Comparison of ENCODE assay signal across 12 mouse cellular contexts in the genomic region with DNA sequence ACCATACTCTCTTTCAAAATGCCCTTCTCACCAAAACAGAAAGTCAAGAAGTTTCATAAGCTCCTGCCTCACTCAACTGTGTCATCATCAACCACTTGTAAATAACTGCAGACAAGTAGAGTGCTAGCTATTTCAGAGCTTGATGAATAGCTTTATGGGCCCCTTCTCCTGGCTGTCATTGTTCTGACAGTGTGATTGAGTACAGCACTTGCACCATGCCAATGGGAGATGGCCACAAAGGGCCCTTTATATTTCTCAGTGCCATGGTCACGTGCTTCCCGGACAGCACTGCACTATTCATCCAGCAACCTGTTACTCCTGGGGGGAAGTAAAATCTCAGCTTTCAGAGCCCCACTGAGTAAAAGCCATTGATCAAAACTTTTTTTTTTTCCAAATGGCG.
DNase-seq lines count a peak whose midpoint lies in the region; ATAC-seq lines count a peak whose summit lies in the region.
"Had no signal": no experiment of that assay in that cellular context is flagged by ENCODE, and none has a peak within 500 bp of the region (broad histone marks: within the 10 kb centered on the region; RNA-seq: fewer than 3 reads in every experiment).

No protein-coding gene starts in this region.

- no peaks in the 10 kb centered on the region for H3K36me3 ChIP-seq in heart, embryonic 11.5 days (ENCODE audit: control insufficient read depth, insufficient read depth, low read length)
- no peaks in the 10 kb centered on the region for H3K36me3 ChIP-seq in forebrain, embryonic 14.5 days (ENCODE audit: control insufficient read depth, insufficient read depth, low read length)
- H3K36me3 ChIP-seq in hindbrain, embryonic 16.5 days (ENCODE audit: control insufficient read depth, insufficient read depth, low read length) = no peaks in the 10 kb centered on the region
- no peaks in the 10 kb centered on the region for H3K36me3 ChIP-seq in intestine, embryonic 15.5 days

- H3K27me3 ChIP-seq in heart, embryonic 11.5 days (ENCODE audit: control insufficient read depth, insufficient read depth, low read length) = no peaks in the 10 kb centered on the region
- no peaks in the 10 kb centered on the region for H3K27me3 ChIP-seq in forebrain, embryonic 14.5 days (replicated peaks; ENCODE audit: control insufficient read depth, insufficient read depth, low read length)
- H3K27me3 ChIP-seq in hindbrain, embryonic 16.5 days (replicated peaks; ENCODE audit: control insufficient read depth, insufficient read depth, low read length) = no peaks in the 10 kb centered on the region
- no peaks in the 10 kb centered on the region for H3K27me3 ChIP-seq in intestine, embryonic 15.5 days (replicated peaks)

- H3K9me3 ChIP-seq in heart, embryonic 11.5 days (replicated peaks; ENCODE audit: control insufficient read depth, low read length) = no peaks in the 10 kb centered on the region
- no peaks in the 10 kb centered on the region for H3K9me3 ChIP-seq in forebrain, embryonic 14.5 days (replicated peaks; ENCODE audit: control insufficient read depth, low read length)
- H3K9me3 ChIP-seq in hindbrain, embryonic 16.5 days (ENCODE audit: control insufficient read depth, low read length) = no peaks in the 10 kb centered on the region
- no peaks in the 10 kb centered on the region for H3K9me3 ChIP-seq in intestine, embryonic 15.5 days

- H3K4me1 ChIP-seq in heart, embryonic 11.5 days (ENCODE audit: control insufficient read depth, insufficient read depth, low read length) = no peaks in the 10 kb centered on the region
- H3K4me1 ChIP-seq in forebrain, embryonic 14.5 days (ENCODE audit: control insufficient read depth, insufficient read depth, low read length) = peaks cover 6% of the 10 kb centered on the region; the same call in 1 of the 2 replicates
- H3K4me1 ChIP-seq in hindbrain, embryonic 16.5 days (ENCODE audit: control insufficient read depth, insufficient read depth, low read depth, low read length) = peaks cover 2% of the 10 kb centered on the region; the same call in 1 of the 2 replicates
- no peaks in the 10 kb centered on the region for H3K4me1 ChIP-seq in intestine, embryonic 15.5 days (replicated peaks)

- no peak overlapping the region for H3K4me2 ChIP-seq in heart, embryonic 11.5 days
- H3K4me2 ChIP-seq in forebrain, embryonic 14.5 days (ENCODE audit: low read length) = no peak overlapping the region
- H3K4me2 ChIP-seq in hindbrain, embryonic 16.5 days (ENCODE audit: low read length) = no peak overlapping the region
- no peak overlapping the region for H3K4me2 ChIP-seq in intestine, embryonic 15.5 days (replicated peaks)

- H3K9ac ChIP-seq in heart, embryonic 11.5 days (ENCODE audit: low read depth, low read length) = no peak overlapping the region
- no peak overlapping the region for H3K9ac ChIP-seq in forebrain, embryonic 14.5 days (ENCODE audit: low read length)
- no peak overlapping the region for H3K9ac ChIP-seq in hindbrain, embryonic 16.5 days (ENCODE audit: low read depth, low read length)
- H3K9ac ChIP-seq in intestine, embryonic 15.5 days = no peak overlapping the region

- ATAC-seq in heart, embryonic 11.5 days (replicated peaks; ENCODE audit: insufficient number of reproducible peaks, low FRiP score, low TSS enrichment) = peak; percentile 59
- peak; percentile 73; the same call in 1 of the 2 replicates for ATAC-seq in forebrain, embryonic 14.5 days
- ATAC-seq in hindbrain, embryonic 16.5 days = peak; percentile 79; the same call in 1 of the 2 replicates
- ATAC-seq in frontal cortex, adult (ENCODE audit: low TSS enrichment) = no peak
- no peak for ATAC-seq in intestine, embryonic 15.5 days

- 50% methylated on average over 3 of the region's 3 CpGs for WGBS in heart, embryonic 11.5 days (ENCODE audit: insufficient replicate concordance)
- 31% methylated on average over 3 of the region's 3 CpGs for WGBS in forebrain, embryonic 14.5 days
- 37% methylated on average over 3 of the region's 3 CpGs for WGBS in hindbrain, embryonic 16.5 days
- WGBS in intestine, embryonic 15.5 days = 66% methylated on average over 3 of the region's 3 CpGs

- H3K27ac ChIP-seq in heart, embryonic 11.5 days (ENCODE audit: low read depth, low read length) = no peak overlapping the region
- H3K27ac ChIP-seq in forebrain, embryonic 14.5 days (ENCODE audit: low read depth, low read length) = no peak overlapping the region
- H3K27ac ChIP-seq in hindbrain, embryonic 16.5 days (ENCODE audit: low read depth, low read length) = no peak overlapping the region
- no peak overlapping the region for H3K27ac ChIP-seq in intestine, embryonic 15.5 days
- H3K27ac ChIP-seq: kidney, postnatal 0 days had no signal

- H3K4me3 ChIP-seq in heart, embryonic 11.5 days (ENCODE audit: low read depth, low read length) = no peak overlapping the region
- H3K4me3 ChIP-seq in forebrain, embryonic 14.5 days (ENCODE audit: low read depth, low read length) = no peak overlapping the region
- no peak overlapping the region for H3K4me3 ChIP-seq in hindbrain, embryonic 16.5 days (ENCODE audit: low read length)
- H3K4me3 ChIP-seq in intestine, embryonic 15.5 days (replicated peaks) = no peak overlapping the region

- no peak for DNase-seq in heart, adult 8-10 months (ENCODE audit: low spot score)
- DNase-seq in brain, adult 2 months (ENCODE audit: low read depth, low spot score) = peak; percentile 4
- DNase-seq in forebrain, embryonic 14.5 days (ENCODE audit: low spot score) = peak; percentile 6
- no peak for DNase-seq in spleen, postnatal 36 days (ENCODE audit: low spot score in 2 of 2)
- DNase-seq: adrenal gland, postnatal 10 days; heart, postnatal 4 days; layer of hippocampus, adult 9-11 months had no signal

Comparison
In these comparisons a context has a peak if more than half of its experiments do, and no peak if none do; other contexts are left out.
1. ATAC-seq: peak in heart, embryonic 11.5 days (single experiment), forebrain, embryonic 14.5 days (single experiment) and hindbrain, embryonic 16.5 days (single experiment); none in frontal cortex, adult (single experiment) and intestine, embryonic 15.5 days (single experiment).
2. DNase-seq: peak in brain, adult 2 months (single experiment) and forebrain, embryonic 14.5 days (single experiment); none in heart, adult 8-10 months (single experiment) and spleen, postnatal 36 days (0 of 2).